Mouse (Mus musculus) telencephalon, adult 2 months (tissue): ENCODE results near the gene Ifnar2.
"Not testable (repeated sequence)": the region's sequence is repeated elsewhere in the genome, so short reads cannot be mapped to it uniquely, and the experiment has no call there.

Experiments
- DNase-seq: peaks from one replicate; pipeline ENCODE4 v3.0.0-alpha.2; 2011; ENCODE audit warnings: low read depth, low spot score

Gene Ifnar2

GRCm38 (mm10) chr16:91427461-91427860 is 54.9 kb downstream of the Ifnar2 start:
- no peak for DNase-seq

DNA sequence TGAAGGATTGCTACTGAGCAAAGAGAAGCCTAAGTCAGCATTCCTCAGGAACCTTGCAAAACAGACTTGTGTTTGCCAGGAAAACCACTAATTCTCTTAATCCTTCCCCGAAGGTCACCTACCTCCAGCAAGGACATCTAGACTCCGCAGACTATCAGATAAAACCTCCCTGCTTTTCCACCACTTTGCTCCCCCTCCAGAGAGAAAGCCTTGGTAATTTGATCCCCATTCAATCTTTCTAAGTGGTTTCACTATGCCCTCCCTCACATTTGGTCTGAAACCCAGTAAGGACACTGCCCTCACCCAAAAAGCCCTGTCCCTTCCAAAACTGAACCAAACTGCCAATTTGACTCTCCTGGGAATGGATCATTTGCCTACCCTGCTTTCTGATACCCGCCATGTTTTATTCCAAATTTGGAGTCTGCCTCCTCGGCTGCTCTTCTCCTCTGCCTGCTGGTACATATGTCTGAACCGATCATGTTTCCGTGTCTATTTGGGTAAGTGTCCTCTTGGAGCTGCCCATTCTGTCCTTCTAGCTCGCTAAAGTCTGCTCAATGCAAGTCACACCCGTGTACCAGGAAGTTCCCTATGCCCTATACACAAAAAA is 55.8 kb downstream of the Ifnar2 start:
- no peak for DNase-seq

DNA sequence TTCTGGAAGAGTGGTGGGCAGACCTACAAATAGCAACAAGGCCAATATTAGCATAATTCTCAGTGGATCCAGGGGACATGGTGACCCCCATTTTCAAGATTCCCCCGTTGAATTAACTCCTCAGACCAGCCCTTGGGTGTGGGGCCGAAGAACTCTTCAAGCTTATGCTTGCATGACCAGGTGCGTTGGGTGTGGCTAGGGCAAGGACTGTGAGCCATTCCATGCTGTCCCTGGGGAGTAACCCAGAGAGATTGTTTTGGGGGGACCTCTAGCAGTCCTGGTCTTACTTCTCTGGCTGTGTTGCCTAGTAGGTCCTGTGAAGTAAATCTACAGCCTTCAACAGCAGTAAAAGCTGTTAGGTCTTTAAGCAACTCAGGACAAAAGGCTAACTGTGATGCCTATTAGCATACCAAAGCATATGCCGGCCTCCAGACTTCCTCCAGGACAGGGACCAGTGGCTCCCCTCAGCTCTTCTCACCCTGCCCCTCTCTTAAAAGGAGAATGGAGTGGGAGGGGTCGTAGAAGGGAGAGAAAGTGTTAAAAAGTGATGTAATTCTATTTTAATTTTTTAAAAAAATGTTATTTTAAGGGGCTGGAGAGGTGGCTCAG is 60.2 kb downstream of the Ifnar2 start:
- no peak for DNase-seq

- DNase-seq = no peak
Measured at GRCm38 (mm10) chr16:91433329-91433933, 60.8 kb downstream of the Ifnar2 start.

- no peak for DNase-seq
Measured at GRCm38 (mm10) chr16:91434119-91434518, 61.5 kb downstream of the Ifnar2 start.

DNA sequence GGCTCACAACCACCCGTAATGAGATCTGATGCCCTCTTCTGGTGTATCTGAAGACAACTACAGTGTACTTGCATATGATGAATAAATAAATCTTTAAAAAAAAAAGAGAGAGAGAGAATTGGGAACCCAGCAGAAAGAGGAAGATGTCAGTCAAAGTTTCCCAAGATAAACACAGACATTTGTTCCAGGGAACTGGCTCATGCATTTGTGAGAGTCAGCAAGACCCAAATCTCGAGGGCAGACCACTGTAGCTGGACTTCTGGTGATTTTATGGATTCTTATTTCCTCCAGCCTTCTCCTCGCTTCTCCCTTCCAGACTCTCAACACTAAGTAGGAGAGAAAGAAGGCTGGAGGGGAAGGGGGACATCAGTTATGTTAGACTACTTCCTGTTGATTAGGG is 65.5 kb downstream of the Ifnar2 start:
- DNase-seq = no peak

DNA sequence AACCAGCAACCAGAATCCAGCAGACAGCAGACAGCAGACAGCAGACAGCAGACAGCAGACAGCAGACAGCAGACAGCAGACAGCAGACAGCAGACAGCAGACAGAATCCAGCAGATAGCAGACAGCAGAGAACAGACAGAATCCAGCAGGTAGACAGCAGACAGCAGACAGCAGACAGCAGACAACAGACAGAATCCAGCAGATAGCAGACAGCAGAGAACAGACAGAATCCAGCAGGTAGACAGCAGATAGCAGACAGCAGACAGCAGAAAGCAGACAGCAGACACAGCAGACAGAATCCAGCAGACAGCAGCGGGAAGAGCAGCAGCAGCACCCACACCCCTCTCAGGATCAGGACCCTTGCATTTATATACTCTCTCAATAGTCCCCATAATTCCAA is 66.0 kb downstream of the Ifnar2 start:
- DNase-seq = not testable (repeated sequence)

- DNase-seq = no peak
Measured at GRCm38 (mm10) chr16:91441366-91441765, 68.8 kb downstream of the Ifnar2 start.

GRCm38 (mm10) chr16:91441811-91442240 is 69.2 kb downstream of the Ifnar2 start:
- no peak for DNase-seq

GRCm38 (mm10) chr16:91442446-91442845 is 69.9 kb downstream of the Ifnar2 start:
- peak; percentile 39 for DNase-seq

GRCm38 (mm10) chr16:91443211-91443611 is 70.6 kb downstream of the Ifnar2 start:
- no peak for DNase-seq

- no peak for DNase-seq
Measured at GRCm38 (mm10) chr16:91444847-91445246, 72.3 kb downstream of the Ifnar2 start.

- no peak for DNase-seq
Measured at GRCm38 (mm10) chr16:91445566-91445965, 73.0 kb downstream of the Ifnar2 start.

DNA sequence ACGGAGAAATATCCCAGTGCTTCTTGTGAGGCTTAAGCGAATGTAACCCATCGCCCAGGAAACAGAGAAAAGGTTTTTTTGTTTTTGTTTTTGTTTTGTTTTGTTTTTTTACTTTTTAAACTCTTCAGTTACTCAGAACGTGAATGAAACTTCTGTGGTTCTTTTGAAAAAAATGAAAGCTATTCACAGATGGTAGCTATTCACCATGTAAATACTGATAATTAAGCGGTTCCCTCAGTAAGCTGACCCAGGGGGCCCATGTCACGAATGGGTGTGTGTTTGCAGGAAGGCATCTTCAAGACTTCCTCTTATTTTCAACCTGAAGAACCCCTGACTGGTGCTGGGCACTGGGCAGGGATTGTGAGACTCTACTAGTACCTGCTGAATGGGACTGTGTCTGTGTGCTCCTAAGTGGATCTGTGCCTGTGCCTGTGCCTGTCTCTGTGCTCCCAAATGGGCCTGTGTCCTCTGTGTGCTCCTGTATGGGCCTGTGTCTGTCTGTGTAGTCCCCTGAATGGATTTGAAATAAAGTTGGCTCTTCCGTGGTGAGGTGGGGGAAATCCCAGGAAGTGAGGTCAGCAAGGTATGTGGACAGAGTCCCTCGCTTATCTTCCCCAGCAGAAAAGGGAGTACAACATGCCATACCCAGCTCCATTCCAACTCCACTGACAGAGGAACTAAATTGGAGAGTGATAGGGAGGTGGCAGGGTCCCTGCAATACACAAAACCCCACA is 74.4 kb downstream of the Ifnar2 start:
- no peak for DNase-seq

- DNase-seq = no peak
Measured at GRCm38 (mm10) chr16:91447512-91447900, 74.9 kb downstream of the Ifnar2 start.

- no peak for DNase-seq
Measured at GRCm38 (mm10) chr16:91448088-91448487, 75.5 kb downstream of the Ifnar2 start.

DNA sequence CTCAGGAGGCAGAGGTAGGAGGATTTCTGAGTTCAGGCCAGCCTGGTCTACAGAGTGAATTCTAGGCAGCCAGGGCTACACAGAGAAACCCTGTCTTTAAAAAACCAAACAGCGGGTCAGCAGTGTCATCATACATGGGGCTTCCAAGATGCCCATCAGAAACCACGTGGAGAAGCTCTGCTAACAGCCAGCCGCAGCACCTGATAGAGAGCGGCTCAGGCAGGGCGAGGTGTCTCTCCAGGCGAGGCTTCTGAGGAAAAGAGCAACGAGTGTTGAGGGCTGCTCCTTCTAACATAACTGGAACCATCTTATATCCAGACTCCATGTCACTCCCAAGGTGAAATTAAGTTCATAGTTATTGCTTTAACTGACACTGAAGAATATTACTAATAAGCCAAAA is 76.3 kb downstream of the Ifnar2 start:
- no peak for DNase-seq

DNA sequence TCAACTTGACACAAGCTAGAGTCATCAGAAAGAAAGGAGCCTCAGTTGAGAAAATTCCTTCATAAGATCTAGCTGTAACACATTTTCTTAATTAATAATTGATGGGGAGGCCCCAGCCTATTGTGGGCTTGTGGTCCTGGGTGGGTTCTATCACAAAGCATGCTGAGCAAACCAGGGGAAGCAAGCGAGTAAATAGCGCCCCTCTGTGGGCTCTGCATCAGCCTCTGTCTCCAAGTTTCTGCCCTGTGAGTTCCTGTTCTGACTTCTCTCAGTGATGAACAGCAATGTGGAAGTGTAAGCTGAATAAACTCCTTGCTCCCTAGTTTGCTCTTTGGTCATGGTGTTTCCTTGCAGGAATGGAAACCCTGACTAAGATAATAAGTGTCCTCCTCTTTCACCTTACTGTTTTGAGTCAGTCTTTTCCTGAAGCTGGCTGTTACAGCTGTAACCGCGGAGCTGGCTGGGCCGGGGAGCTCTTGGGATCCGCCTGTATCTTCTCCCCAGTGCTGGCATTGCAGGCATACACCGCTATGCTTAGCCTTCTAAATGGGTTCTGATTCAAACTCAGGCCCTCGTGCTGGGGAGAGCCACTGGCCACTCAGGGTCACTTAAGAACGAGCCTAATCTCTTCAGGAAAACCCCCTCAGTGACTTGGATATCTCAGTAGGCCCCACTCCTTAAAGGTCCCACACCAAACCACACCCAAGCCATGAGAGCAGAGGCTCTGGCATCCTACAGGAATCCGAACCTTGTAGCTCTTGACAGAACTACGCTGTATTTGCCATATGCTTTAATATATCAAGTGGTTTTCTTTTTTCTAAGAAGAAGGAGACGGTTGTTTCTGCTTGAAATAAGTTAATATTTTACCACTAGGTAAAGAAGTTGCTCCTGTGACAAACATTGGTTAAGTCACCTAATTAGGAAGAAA is 77.8 kb downstream of the Ifnar2 start:
- DNase-seq = no peak

- no peak for DNase-seq
Measured at GRCm38 (mm10) chr16:91451949-91452348, 79.4 kb downstream of the Ifnar2 start.

- no peak for DNase-seq
Measured at GRCm38 (mm10) chr16:91452363-91452896, 79.8 kb downstream of the Ifnar2 start.
